Mouse (Mus musculus) hindbrain, embryonic 16.5 days (tissue): ENCODE results near the gene Colgalt2. TPM values are rescaled to one million over a fixed set of nuclear protein-coding genes. Genes with fewer than 3 reads are reported as not detected.

Experiments
- ATAC-seq: fragments of 200-750 bp; cut with Nextera tagmentation; 2 replicates; pipeline ENCODE4 v1.8.0; 2017; ENCODE audit warnings: moderate TSS enrichment, moderate library complexity
- H3K27ac ChIP-seq: fragments of 300-500 bp; sonication (generic); 2 replicates; pipeline ENCODE4 v1.5.1; 2014; ENCODE audit warnings: low read depth, mild to moderate bottlenecking, control low read depth, low read length, moderate library complexity
- H3K27me3 ChIP-seq: fragments of 300-500 bp; sonication (generic); replicated peaks from 2 replicates; pipeline ENCODE4 v1.6.1; 2014; ENCODE audit warnings: low read length; ENCODE audit not compliant: control insufficient read depth, insufficient read depth
- H3K36me3 ChIP-seq: fragments of 300-500 bp; sonication (generic); 2 replicates; pipeline ENCODE4 v1.6.1; 2014; ENCODE audit warnings: mild to moderate bottlenecking, low read length, moderate library complexity, mixed read lengths; ENCODE audit not compliant: control insufficient read depth, insufficient read depth
- H3K4me1 ChIP-seq: fragments of 300-500 bp; sonication (generic); 2 replicates; pipeline ENCODE4 v1.6.1; 2014; ENCODE audit warnings: low read depth, low read length; ENCODE audit not compliant: control insufficient read depth, insufficient read depth
- H3K4me2 ChIP-seq: fragments of 300-500 bp; sonication (generic); 2 replicates; pipeline ENCODE4 v1.6.1; 2014; ENCODE audit warnings: mild to moderate bottlenecking, low read length, control low read depth, moderate library complexity
- H3K4me3 ChIP-seq: fragments of 300-500 bp; sonication (generic); 2 replicates; pipeline ENCODE4 v1.5.1; 2014; ENCODE audit warnings: mild to moderate bottlenecking, low read length, control low read depth, moderate library complexity
- H3K9ac ChIP-seq: fragments of 300-500 bp; sonication (generic); 2 replicates; pipeline ENCODE4 v1.6.1; 2014; ENCODE audit warnings: low read depth, mild to moderate bottlenecking, control low read depth, low read length, moderate library complexity
- H3K9me3 ChIP-seq: fragments of 300-500 bp; sonication (generic); 2 replicates; pipeline ENCODE4 v1.6.1; 2014; ENCODE audit warnings: mild to moderate bottlenecking, low read length, moderate library complexity; ENCODE audit not compliant: control insufficient read depth
- WGBS: fragments of 180-500 bp; shearing (Covaris S2); extraction: QIAGEN DNeasy Blood & Tissue Kit; methylation state at CpG from one replicate; pipeline ENCODE4 v1.1.7; 2014; 5-methylcytosine and 5-hydroxymethylcytosine counted together
- polyA plus RNA-seq: library from polyadenylated mRNA; unstranded; fragments of >200 nt; fragmentation: Nextera tagmentation; extraction: Ambion mirVana; gene quantifications from 2 replicates; pipeline ENCODE4 v1.2.1, GENCODE M21; 2015

Colgalt2 gene
- polyA plus RNA-seq, 1 experiment from 2014 or later: 4.2 TPM

DNA sequence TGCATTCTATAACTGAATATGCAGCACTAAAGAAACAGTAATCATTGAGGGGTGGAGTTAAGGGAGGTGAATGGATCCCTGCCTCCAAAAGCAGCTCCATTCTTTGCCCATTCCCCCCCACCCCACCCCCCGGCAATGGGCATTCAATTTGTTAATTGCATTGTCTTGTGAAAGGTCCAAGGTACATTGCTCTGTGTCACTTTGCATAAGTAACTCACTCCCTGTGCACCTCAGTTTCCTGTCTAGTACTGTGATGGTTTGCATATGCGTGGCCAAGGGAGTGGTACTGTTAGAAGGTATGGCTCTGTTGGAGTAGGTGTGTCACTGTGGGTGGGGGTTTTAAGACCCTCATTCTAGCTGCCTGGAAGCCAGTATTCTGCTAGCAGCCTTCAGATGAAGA, 13.5 kb downstream of the Colgalt2 start:
- no peak overlapping the region for H3K9ac ChIP-seq
- ATAC-seq: no peak
- peaks cover 5% of the 10 kb centered on the region; the same call in 1 of the 2 replicates for H3K9me3 ChIP-seq
- H3K4me3 ChIP-seq: no peak overlapping the region
- H3K27ac ChIP-seq: no peak overlapping the region
- no peaks in the 10 kb centered on the region for H3K4me1 ChIP-seq
- WGBS: 95% methylated on average over 2 of the region's 2 CpGs
- H3K4me2 ChIP-seq: no peak overlapping the region
- H3K36me3 ChIP-seq: peaks cover 3% of the 10 kb centered on the region; the same call in 1 of the 2 replicates
- no peaks in the 10 kb centered on the region for H3K27me3 ChIP-seq

- Histone ChIP-seq H3K9me3 (peaks cover 5% of the 10 kb centered on the region; the same call in 1 of the 2 replicates), H3K36me3 (peaks cover 3% of the 10 kb centered on the region; the same call in 1 of the 2 replicates), H3K9ac (no peak overlapping the region), H3K4me2 (no peak overlapping the region), H3K4me3 (no peak overlapping the region), H3K4me1 (no peaks in the 10 kb centered on the region), H3K27me3 (no peaks in the 10 kb centered on the region), H3K27ac (no peak overlapping the region; the same call in 1 of the 2 replicates)
- ATAC-seq: no peak
- WGBS: 66% methylated on average over 1 of the region's 1 CpGs
Observed at GRCm38 (mm10) chr1:152413961-152414360, 14.3 kb downstream of the Colgalt2 start.

GRCm38 (mm10) chr1:152414451-152414850, 14.8 kb downstream of the Colgalt2 start:
- Histone ChIP-seq H3K4me3 (no peak overlapping the region), H3K36me3 (peaks cover 3% of the 10 kb centered on the region; the same call in 1 of the 2 replicates), H3K9ac (no peak overlapping the region), H3K4me1 (no peaks in the 10 kb centered on the region), H3K27ac (no peak overlapping the region; the same call in 1 of the 2 replicates), H3K9me3 (peaks cover 5% of the 10 kb centered on the region; the same call in 1 of the 2 replicates), H3K27me3 (no peaks in the 10 kb centered on the region), H3K4me2 (no peak overlapping the region)
- 73% methylated on average over 10 of the region's 10 CpGs for WGBS
- ATAC-seq: peak; percentile 62; the same call in 1 of the 2 replicates

DNA sequence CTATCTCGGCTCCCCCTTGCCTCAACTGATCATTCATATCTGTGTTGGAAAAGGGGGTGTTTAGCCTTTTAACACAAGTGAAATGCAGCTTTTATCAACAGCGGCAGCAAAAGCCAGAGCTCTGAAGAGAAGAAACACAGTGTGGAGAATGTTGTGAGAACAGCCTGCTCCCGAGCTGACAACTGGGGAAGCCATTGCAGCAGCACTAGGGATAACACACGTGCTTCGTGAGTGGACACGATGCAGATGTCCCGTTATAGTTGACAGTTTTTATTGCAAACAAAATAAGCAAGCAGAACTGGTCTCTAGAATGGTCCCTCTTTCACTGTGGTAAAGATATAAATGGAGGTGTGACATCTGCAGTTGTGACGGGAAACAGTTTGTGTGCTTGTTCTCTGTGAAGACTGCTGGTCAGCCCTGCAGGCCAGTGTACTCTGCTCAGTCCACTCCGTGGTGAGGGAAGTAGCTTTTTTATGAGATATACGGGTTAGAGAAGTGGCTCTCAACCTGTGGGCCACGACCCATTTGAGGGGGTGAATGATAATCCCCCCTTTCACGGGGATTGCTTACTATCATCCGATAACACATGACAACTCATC, 16.8 kb downstream of the Colgalt2 start:
- no peak overlapping the region for H3K27ac ChIP-seq
- H3K4me2 ChIP-seq: no peak overlapping the region
- H3K4me3 ChIP-seq: no peak overlapping the region
- H3K36me3 ChIP-seq: peaks cover 3% of the 10 kb centered on the region; the same call in 1 of the 2 replicates
- no peak overlapping the region for H3K9ac ChIP-seq
- H3K9me3 ChIP-seq: peaks cover 5% of the 10 kb centered on the region; the same call in 1 of the 2 replicates
- 89% methylated on average over 13 of the region's 13 CpGs for WGBS
- H3K27me3 ChIP-seq: no peaks in the 10 kb centered on the region
- H3K4me1 ChIP-seq: no peaks in the 10 kb centered on the region
- no peak for ATAC-seq

DNA sequence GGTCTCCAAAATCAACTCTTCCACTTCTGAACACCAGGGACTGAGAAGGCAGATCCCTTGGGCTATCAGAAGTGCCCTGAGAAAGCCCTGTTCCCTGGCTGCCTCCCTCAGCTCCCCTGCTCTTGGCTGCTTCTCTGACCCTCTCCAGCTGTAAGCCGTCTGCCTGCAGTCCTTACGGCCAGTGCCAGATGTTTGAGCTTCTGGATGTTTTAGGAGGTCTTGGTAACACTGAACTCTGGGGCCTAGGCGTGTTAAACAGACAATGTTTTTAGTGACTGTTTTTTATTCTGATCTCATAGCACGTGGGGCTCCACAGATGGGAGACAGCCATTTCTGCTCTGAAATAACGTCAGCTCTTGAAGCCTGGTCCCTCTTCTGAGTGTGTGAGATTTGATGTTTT, 18.0 kb downstream of the Colgalt2 start:
- Histone ChIP-seq H3K4me1 (no peaks in the 10 kb centered on the region), H3K9ac (no peak overlapping the region), H3K9me3 (no peaks in the 10 kb centered on the region), H3K4me3 (no peak overlapping the region), H3K27me3 (no peaks in the 10 kb centered on the region), H3K27ac (no peak overlapping the region), H3K36me3 (no peaks in the 10 kb centered on the region), H3K4me2 (no peak overlapping the region)
- 38% methylated on average over 5 of the region's 5 CpGs for WGBS
- ATAC-seq: no peak

DNA sequence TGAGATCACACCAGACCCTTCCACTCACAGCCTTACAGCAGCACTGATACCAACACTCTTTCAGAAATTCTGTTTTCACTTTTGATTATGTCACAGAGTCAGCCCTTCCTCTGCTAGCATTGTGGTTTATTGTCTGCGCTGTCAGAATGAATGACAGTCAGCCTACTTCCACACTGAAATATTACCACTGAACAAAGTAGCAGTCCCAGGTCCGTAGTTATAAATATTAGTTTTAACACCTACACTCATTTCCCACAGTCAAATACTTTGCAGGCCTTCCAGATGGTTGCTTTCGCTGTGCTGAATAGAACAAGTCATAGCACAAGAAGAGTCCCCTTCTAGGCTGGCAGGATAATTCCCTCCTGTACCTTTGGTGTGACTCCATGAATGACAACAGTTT, 22.7 kb downstream of the Colgalt2 start:
- 84% methylated on average over 3 of the region's 3 CpGs for WGBS
- no peaks in the 10 kb centered on the region for H3K4me1 ChIP-seq
- H3K27me3 ChIP-seq: no peaks in the 10 kb centered on the region
- no peaks in the 10 kb centered on the region for H3K9me3 ChIP-seq
- no peak for ATAC-seq
- H3K9ac ChIP-seq: no peak overlapping the region
- no peaks in the 10 kb centered on the region for H3K36me3 ChIP-seq
- H3K27ac ChIP-seq: no peak overlapping the region
- H3K4me2 ChIP-seq: no peak overlapping the region
- H3K4me3 ChIP-seq: no peak overlapping the region

DNA sequence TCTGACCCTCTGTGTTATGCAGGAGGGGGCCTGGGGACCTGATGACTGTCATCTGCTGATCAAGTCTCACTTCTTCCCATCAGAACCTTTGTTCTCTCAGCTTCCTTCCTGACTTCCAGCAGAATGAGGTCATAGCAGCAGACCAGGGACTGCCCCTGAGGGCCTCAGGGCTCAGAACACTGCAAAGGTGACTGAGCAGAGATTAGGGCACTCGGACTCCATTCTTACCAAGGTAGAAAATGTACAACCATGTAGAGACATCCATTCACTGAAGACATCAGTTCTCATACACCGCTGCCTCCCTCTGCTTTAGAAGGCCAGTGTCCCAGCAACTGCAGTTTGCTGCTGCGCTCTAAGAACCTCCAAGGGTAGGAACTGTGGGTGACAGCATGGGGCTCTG, 23.4 kb downstream of the Colgalt2 start:
- H3K9me3 ChIP-seq: no peaks in the 10 kb centered on the region
- no peaks in the 10 kb centered on the region for H3K27me3 ChIP-seq
- no peak overlapping the region for H3K27ac ChIP-seq
- 90% methylated on average over 3 of the region's 3 CpGs for WGBS
- H3K4me1 ChIP-seq: no peaks in the 10 kb centered on the region
- ATAC-seq: no peak
- H3K9ac ChIP-seq: no peak overlapping the region
- no peak overlapping the region for H3K4me3 ChIP-seq
- no peaks in the 10 kb centered on the region for H3K36me3 ChIP-seq
- no peak overlapping the region for H3K4me2 ChIP-seq

DNA sequence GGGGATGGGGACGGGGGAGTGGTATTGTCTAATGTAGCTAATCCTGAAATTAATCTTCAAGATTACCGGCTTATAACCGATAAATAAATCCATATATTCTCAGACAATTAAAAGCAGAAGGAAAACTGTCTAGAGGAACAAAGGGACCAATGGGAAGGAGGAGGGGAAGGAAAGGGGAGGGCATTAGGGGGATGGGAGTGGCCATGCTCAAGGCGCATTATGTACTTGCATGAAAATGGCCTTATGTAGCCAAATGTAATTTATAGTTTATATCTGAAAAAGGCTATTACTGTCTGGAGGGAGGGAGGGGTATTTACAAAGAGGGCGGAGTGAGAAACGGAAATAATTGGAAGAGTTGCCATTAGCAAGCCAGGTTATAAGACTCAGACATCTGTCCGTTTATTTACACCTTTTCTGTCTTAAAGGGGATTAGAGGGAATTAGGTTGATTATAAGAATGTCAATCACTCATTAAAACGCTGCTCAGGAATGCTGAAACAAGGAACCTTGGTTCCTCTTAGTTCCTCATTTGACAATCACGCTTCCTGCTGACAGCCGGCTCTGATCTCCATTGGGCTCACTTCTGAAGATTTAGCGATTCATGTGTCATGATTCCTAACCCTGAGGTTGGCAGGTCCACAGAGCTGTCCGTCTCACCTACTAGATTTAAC, 28.4 kb downstream of the Colgalt2 start:
- Histone ChIP-seq H3K4me1 (no peaks in the 10 kb centered on the region), H3K36me3 (no peaks in the 10 kb centered on the region), H3K4me2 (no peak overlapping the region), H3K9me3 (no peaks in the 10 kb centered on the region), H3K9ac (no peak overlapping the region), H3K27ac (no peak overlapping the region), H3K27me3 (no peaks in the 10 kb centered on the region), H3K4me3 (no peak overlapping the region)
- ATAC-seq: no peak
- WGBS: 77% methylated on average over 12 of the region's 12 CpGs

- Histone ChIP-seq H3K4me2 (no peak overlapping the region), H3K4me3 (no peak overlapping the region), H3K27me3 (no peaks in the 10 kb centered on the region), H3K36me3 (no peaks in the 10 kb centered on the region), H3K9me3 (no peaks in the 10 kb centered on the region), H3K4me1 (no peaks in the 10 kb centered on the region), H3K27ac (no peak overlapping the region), H3K9ac (no peak overlapping the region)
- WGBS: 92% methylated on average over 7 of the region's 7 CpGs
- no peak for ATAC-seq
Observed at GRCm38 (mm10) chr1:152429805-152430204, 30.2 kb downstream of the Colgalt2 start.
